Mouse (Mus musculus) lung, postnatal 4 days (tissue): ENCODE measurements at regions not wholly inside any gene's neighbourhood (a gene's known extent, or its start where the extent isn't known, plus 50 kb on each side); places are given as distances from the start of the nearest gene placed in this dataset.

Experiments used
- DNase-seq, 2 experiments: peaks; one replicate each; pipeline ENCODE4 v3.0.0; 2021

DNA sequence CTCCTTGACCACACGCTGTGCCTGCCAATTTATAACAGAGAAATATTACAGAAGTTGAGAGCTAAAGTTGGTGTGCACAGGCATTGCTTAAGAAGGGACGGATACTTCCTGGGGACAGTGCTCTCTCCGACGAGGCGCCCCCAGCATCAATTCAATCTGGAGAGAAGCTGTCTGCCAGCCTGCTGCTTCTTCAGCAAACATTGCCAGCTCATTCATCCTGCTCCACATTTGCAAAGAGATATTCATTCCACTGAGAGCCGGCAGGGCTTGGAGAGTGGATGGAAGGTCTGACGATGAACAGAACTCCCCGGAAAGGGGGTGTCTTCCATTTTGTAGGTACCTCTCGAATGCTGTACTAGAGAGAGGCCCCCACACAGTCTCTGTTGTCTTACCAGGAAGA lies 70.0 kb upstream of the Igfbp7 start:
- DNase-seq, result no peak

- DNase-seq, result no peak
Measured at GRCm38 (mm10) chr5:77473896-77474486, 66.2 kb upstream of the Igfbp7 start.

GRCm38 (mm10) chr5:77469236-77469766 lies 61.5 kb upstream of the Igfbp7 start:
- DNase-seq, result no peak

- DNase-seq, result peak; percentile 64 to 79
Measured at GRCm38 (mm10) chr5:77468467-77468866, 60.6 kb upstream of the Igfbp7 start.

GRCm38 (mm10) chr5:77464851-77465548 lies 57.2 kb upstream of the Igfbp7 start:
- DNase-seq, result peak; percentile 68 to 79

GRCm38 (mm10) chr5:77459896-77460717 lies 52.3 kb upstream of the Igfbp7 start:
- peak; percentile 90 to 95 for DNase-seq
